Mouse (Mus musculus): Measurements from ENCODE around the gene Defa25. TPM values are rescaled to one million over a fixed set of nuclear protein-coding genes. Genes with fewer than 3 reads are reported as not detected.
"Not testable (repeated sequence)": the region's sequence is repeated elsewhere in the genome, so short reads cannot be mapped to it uniquely, and the experiment has no call there.

Defa25 gene
- not detected in 2 replicates for polyA plus RNA-seq (2015; fragmentation: Nextera tagmentation; extraction: Ambion mirVana)

DNA sequence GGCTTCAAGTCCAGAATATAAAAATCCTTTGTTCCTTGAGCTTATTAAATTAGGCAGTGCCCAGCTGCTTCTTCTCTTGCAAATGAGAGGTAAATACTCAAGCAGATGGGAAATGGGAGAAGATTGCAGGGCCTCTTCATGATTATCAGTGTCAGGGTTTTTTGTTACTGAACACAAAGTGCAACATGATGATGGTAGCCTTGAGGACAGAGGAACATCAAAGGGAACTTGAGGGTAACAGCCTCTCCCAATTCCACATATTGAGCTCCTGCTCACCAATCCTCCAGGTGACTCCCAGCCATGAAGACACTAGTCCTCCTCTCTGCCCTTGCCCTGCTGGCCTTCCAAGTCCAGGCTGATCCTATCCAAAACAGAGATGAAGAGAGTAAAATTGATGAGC lies at the start of gene Defa25:
Defa25 (plus strand) TSS at position 301 of the 400 bp plus-strand sequence.
- H3K36me3 ChIP-seq (ENCODE audit: control insufficient read depth, insufficient read depth, low read length); H3K27me3 ChIP-seq (replicated peaks; ENCODE audit: control insufficient read depth, insufficient read depth, low read length); H3K4me1 ChIP-seq (ENCODE audit: control insufficient read depth, insufficient read depth, low read depth, low read length); H3K9ac ChIP-seq (ENCODE audit: low read depth, low read length); H3K4me3 ChIP-seq (ENCODE audit: low read length); H3K27ac ChIP-seq (ENCODE audit: low read depth, low read length); H3K4me2 ChIP-seq (ENCODE audit: low read length); ATAC-seq; H3K9me3 ChIP-seq (ENCODE audit: control insufficient read depth, low read length): not testable (repeated sequence)

DNA sequence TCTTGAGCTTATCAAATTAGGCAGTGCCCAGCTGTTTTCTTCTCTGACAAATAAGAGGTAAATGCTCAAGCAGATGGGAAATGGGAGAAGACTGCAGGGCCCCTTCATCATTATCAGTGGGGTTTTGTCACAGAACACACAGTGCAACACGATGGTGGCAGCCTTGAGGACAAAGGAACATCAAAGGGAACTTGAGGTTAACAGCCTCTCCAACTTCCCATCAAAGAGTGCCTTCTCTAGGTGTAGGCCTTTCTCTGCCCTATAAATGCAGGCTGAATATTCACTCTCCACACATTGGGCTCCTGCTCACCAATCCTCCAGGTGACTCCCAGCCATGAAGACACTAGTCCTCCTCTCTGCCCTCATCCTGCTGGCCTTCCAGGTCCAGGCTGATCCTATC lies 29.5 kb upstream of the Defa25 start, which contains the start of gene Defa23:
Defa23 (plus strand) TSS at position 301 of the 400 bp plus-strand sequence.
- H3K4me3 ChIP-seq (ENCODE audit: low read length); H3K27ac ChIP-seq (ENCODE audit: low read depth, low read length); H3K9me3 ChIP-seq (ENCODE audit: control insufficient read depth, low read length); ATAC-seq; H3K36me3 ChIP-seq (ENCODE audit: control insufficient read depth, insufficient read depth, low read length); H3K4me1 ChIP-seq (ENCODE audit: control insufficient read depth, insufficient read depth, low read depth, low read length); H3K27me3 ChIP-seq (replicated peaks; ENCODE audit: control insufficient read depth, insufficient read depth, low read length); H3K4me2 ChIP-seq (ENCODE audit: low read length); H3K9ac ChIP-seq (ENCODE audit: low read depth, low read length): not testable (repeated sequence)
- WGBS: no CpG with 5 or more reads among the region's 1 CpGs

DNA sequence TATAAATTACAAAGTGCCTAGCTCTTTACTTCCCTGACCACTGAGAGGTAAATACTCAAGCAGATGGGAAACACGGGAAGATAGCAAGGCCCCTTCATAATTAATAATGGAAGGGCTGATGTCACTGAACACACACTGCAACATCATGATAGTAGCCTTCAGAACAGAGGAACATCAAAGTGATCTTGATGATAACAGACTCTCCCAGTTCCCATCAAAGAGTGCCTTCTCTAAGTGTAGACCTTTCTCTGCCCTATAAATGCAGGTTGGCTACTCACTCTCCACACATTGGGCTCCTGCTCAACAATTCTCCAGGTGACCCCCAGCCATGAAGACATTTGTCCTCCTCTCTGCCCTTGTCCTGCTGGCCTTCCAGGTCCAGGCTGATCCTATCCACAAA lies 19.5 kb upstream of the Defa25 start, which contains the start of gene Defa35:
Defa35 (plus strand) TSS at position 301 of the 400 bp plus-strand sequence.
- H3K9ac ChIP-seq (ENCODE audit: low read depth, low read length); H3K36me3 ChIP-seq (ENCODE audit: control insufficient read depth, insufficient read depth, low read length); ATAC-seq; H3K27me3 ChIP-seq (replicated peaks; ENCODE audit: control insufficient read depth, insufficient read depth, low read length); H3K4me1 ChIP-seq (ENCODE audit: control insufficient read depth, insufficient read depth, low read depth, low read length); H3K4me2 ChIP-seq (ENCODE audit: low read length); H3K4me3 ChIP-seq (ENCODE audit: low read length); H3K9me3 ChIP-seq (ENCODE audit: control insufficient read depth, low read length); H3K27ac ChIP-seq (ENCODE audit: low read depth, low read length): not testable (repeated sequence)
- WGBS: 73% methylated on average over 1 of the region's 1 CpGs

DNA sequence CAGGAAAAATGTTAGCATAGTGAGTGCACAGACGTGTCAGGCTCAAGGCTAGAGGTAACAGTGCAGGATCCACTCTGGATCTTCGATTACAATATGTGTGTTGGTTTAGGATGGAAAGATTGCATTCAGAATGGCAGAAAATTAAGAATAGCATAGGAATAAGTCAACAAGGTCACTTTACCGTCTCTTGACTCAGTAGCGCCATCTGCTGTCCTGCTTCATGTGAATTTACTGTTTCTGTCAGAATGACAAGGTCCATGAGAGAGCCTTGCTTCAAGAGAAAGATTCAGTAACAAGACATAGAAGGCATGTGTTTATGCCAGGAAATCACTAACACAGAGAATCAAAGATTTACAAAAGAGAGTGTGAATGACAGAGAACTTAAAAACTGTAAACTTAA lies 8.9 kb downstream of the Defa25 start:
- Histone ChIP-seq H3K27ac (ENCODE audit: low read depth, low read length) (no peak overlapping the region), H3K4me1 (ENCODE audit: control insufficient read depth, insufficient read depth, low read depth, low read length) (no peaks in the 10 kb centered on the region), H3K27me3 (replicated peaks; ENCODE audit: control insufficient read depth, insufficient read depth, low read length) (no peaks in the 10 kb centered on the region), H3K4me2 (ENCODE audit: low read length) (no peak overlapping the region), H3K36me3 (ENCODE audit: control insufficient read depth, insufficient read depth, low read length) (no peaks in the 10 kb centered on the region), H3K4me3 (ENCODE audit: low read length) (no peak overlapping the region), H3K9ac (ENCODE audit: low read depth, low read length) (no peak overlapping the region), H3K9me3 (ENCODE audit: control insufficient read depth, low read length) (peaks cover 2% of the 10 kb centered on the region; the same call in 1 of the 2 replicates)
- ATAC-seq: no peak
- 46% methylated on average over 4 of the region's 4 CpGs for WGBS

DNA sequence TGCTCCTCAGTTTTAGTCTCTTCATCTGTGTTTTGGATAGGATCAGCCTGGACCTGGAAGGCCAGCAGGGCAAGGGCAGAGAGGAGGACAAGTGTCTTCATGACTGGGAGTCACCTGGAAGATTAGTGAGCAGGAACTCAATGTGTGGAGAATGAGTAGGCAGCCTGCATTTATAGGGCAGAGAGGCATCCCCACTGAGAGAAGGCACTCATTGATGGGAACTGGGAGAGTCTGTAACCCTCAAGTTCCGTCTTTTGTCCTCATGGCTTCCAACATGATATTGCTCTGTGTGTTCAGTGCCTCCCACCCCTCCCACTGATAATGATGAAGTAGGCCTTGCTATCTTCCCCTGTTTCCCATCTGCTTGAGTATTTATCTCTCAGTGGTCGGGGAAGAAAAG lies 11.7 kb downstream of the Defa25 start, which contains the start of gene Gm14851:
Gm14851 (minus strand) TSS at position 101 of the 400 bp plus-strand sequence.
- not testable (repeated sequence) for H3K4me3 ChIP-seq (ENCODE audit: low read length); H3K9ac ChIP-seq (ENCODE audit: low read depth, low read length); H3K4me2 ChIP-seq (ENCODE audit: low read length); H3K36me3 ChIP-seq (ENCODE audit: control insufficient read depth, insufficient read depth, low read length); H3K27me3 ChIP-seq (replicated peaks; ENCODE audit: control insufficient read depth, insufficient read depth, low read length); H3K27ac ChIP-seq (ENCODE audit: low read depth, low read length); ATAC-seq; H3K9me3 ChIP-seq (ENCODE audit: control insufficient read depth, low read length); H3K4me1 ChIP-seq (ENCODE audit: control insufficient read depth, insufficient read depth, low read depth, low read length)
- no CpG with 5 or more reads among the region's 2 CpGs for WGBS

DNA sequence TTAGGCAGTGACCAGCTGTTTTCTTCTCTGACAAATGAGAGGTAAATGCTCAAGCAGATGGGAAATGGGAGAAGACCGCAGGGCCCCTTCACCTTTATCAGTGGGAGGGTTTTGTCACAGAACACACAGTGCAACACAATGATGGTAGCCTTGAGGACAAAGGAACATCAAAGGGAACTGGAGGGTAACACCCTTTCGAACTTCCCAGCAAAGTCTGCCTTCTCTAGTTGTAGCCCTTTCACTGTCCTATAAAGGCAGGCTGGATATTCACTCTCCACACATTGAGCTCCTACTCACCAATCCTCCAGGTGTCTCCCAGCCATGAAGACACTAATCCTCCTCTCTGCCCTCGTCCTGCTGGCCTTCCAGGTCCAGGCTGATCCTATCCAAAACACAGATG lies 50.1 kb downstream of the Defa25 start, which contains the start of gene Defa30:
Defa30 (plus strand) TSS at position 301 of the 400 bp plus-strand sequence.
- WGBS: 68% methylated on average over 3 of the region's 3 CpGs
- not testable (repeated sequence) for ATAC-seq; H3K27ac ChIP-seq (ENCODE audit: low read depth, low read length)

More for the DNA sequence above, 50.1 kb downstream of the Defa25 start, which contains the start of gene Defa30:
- not testable (repeated sequence) for H3K4me2 ChIP-seq (ENCODE audit: low read length); H3K9me3 ChIP-seq (ENCODE audit: control insufficient read depth, low read length); H3K27me3 ChIP-seq (replicated peaks; ENCODE audit: control insufficient read depth, insufficient read depth, low read length); H3K36me3 ChIP-seq (ENCODE audit: control insufficient read depth, insufficient read depth, low read length); H3K4me1 ChIP-seq (ENCODE audit: control insufficient read depth, insufficient read depth, low read depth, low read length); H3K9ac ChIP-seq (ENCODE audit: low read depth, low read length); H3K4me3 ChIP-seq (ENCODE audit: low read length)

Other genes with a start within 250 kb of the Defa25 start
- gene Defb33, start 191.8 kb upstream of the Defa25 start, polyA plus RNA-seq (2015; fragmentation: Nextera tagmentation; extraction: Ambion mirVana): not detected in 2 replicates
- gene Gm15056, start 181.8 kb upstream of the Defa25 start, polyA plus RNA-seq (2015; fragmentation: Nextera tagmentation; extraction: Ambion mirVana): not detected in 2 replicates
- not detected in 2 replicates for gene Gm6040, start 162.4 kb upstream of the Defa25 start, polyA plus RNA-seq (2015; fragmentation: Nextera tagmentation; extraction: Ambion mirVana)
- not detected in 2 replicates for gene AY761185, start 139.7 kb upstream of the Defa25 start, polyA plus RNA-seq (2015; fragmentation: Nextera tagmentation; extraction: Ambion mirVana)
- gene Defa21, start 58.9 kb upstream of the Defa25 start, polyA plus RNA-seq (2015; fragmentation: Nextera tagmentation; extraction: Ambion mirVana): not detected in 2 replicates
- not detected in 2 replicates for gene Defa23, start 29.4 kb upstream of the Defa25 start, polyA plus RNA-seq (2015; fragmentation: Nextera tagmentation; extraction: Ambion mirVana)
- not detected in 2 replicates for gene Defa35, start 19.4 kb upstream of the Defa25 start, polyA plus RNA-seq (2015; fragmentation: Nextera tagmentation; extraction: Ambion mirVana)
- gene Gm14851, start 11.6 kb downstream of the Defa25 start, polyA plus RNA-seq (2015; fragmentation: Nextera tagmentation; extraction: Ambion mirVana): not detected in 2 replicates
- not detected in 2 replicates for gene Defa30, start 50.2 kb downstream of the Defa25 start, polyA plus RNA-seq (2015; fragmentation: Nextera tagmentation; extraction: Ambion mirVana)
- gene Defa22, start 77.8 kb downstream of the Defa25 start, polyA plus RNA-seq (2015; fragmentation: Nextera tagmentation; extraction: Ambion mirVana): not detected in 2 replicates
- not detected in 2 replicates for gene Defa31, start 107.2 kb downstream of the Defa25 start, polyA plus RNA-seq (2015; fragmentation: Nextera tagmentation; extraction: Ambion mirVana)
- gene Gm15293, start 117.1 kb downstream of the Defa25 start, polyA plus RNA-seq (2015; fragmentation: Nextera tagmentation; extraction: Ambion mirVana): not detected in 2 replicates
- gene Gm15292, start 165.3 kb downstream of the Defa25 start, polyA plus RNA-seq (2015; fragmentation: Nextera tagmentation; extraction: Ambion mirVana): not detected in 2 replicates
- gene Defa27, start 231.1 kb downstream of the Defa25 start, polyA plus RNA-seq (2015; fragmentation: Nextera tagmentation; extraction: Ambion mirVana): not detected in 2 replicates
- gene Defa29, start 242.6 kb downstream of the Defa25 start, polyA plus RNA-seq (2015; fragmentation: Nextera tagmentation; extraction: Ambion mirVana): not detected in 2 replicates